Mouse (Mus musculus): Measurements from ENCODE around the gene Olfr148. TPM values are rescaled to one million over a fixed set of nuclear protein-coding genes. Genes with fewer than 3 reads are reported as not detected.

Olfr148 gene
- not detected in 2 replicates for polyA plus RNA-seq (2012; rRNA removed)

- TF ChIP-seq CTCF (IDR thresholded peaks at IDR 0.05; ENCODE audit: borderline replicate concordance, extremely low read depth, insufficient read depth, insufficient read length) (no peak), POLR2A (IDR thresholded peaks at IDR 0.05; ENCODE audit: borderline replicate concordance, extremely low read depth, insufficient read depth, insufficient read length, poor library complexity, severe bottlenecking) (no peak)
- no peak for DNase-seq (ENCODE audit: low read depth)
Observed at GRCm38 (mm10) chr9:39610355-39610754, at the start of gene Olfr148. Olfr148 (plus strand) TSS chr9:39610655.

- DNase-seq (ENCODE audit: low read depth), result no peak
- TF ChIP-seq POLR2A (IDR thresholded peaks at IDR 0.05; ENCODE audit: borderline replicate concordance, extremely low read depth, insufficient read depth, insufficient read length, poor library complexity, severe bottlenecking) (no peak), CTCF (IDR thresholded peaks at IDR 0.05; ENCODE audit: borderline replicate concordance, extremely low read depth, insufficient read depth, insufficient read length) (no peak)
Observed at GRCm38 (mm10) chr9:39575469-39575868, 35.0 kb upstream of the Olfr148 start, which contains the start of gene Olfr959. Olfr959 (minus strand) TSS chr9:39575569.

DNA sequence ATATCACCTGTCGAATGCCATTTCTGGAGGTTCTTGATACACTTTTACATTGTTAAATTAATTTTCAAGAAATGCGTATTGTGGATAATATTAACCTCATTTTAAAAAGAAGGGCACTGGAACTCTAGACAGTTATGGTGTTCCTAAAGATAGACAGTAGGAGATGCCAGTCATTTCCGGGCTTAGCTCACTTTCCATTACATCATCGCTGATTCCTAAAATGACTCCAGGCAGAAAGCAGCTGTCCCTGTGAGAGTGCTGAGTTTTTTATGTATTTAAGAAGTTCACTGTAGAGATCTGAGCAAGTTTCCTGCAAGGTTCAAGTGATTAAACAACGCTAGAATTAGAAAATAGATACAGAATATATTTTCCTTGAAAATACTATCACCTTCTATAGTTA is 33.4 kb upstream of the Olfr148 start:
- TF ChIP-seq POLR2A (IDR thresholded peaks at IDR 0.05; ENCODE audit: borderline replicate concordance, extremely low read depth, insufficient read depth, insufficient read length, poor library complexity, severe bottlenecking), result no peak
- no peak for DNase-seq (ENCODE audit: low read depth)

DNA sequence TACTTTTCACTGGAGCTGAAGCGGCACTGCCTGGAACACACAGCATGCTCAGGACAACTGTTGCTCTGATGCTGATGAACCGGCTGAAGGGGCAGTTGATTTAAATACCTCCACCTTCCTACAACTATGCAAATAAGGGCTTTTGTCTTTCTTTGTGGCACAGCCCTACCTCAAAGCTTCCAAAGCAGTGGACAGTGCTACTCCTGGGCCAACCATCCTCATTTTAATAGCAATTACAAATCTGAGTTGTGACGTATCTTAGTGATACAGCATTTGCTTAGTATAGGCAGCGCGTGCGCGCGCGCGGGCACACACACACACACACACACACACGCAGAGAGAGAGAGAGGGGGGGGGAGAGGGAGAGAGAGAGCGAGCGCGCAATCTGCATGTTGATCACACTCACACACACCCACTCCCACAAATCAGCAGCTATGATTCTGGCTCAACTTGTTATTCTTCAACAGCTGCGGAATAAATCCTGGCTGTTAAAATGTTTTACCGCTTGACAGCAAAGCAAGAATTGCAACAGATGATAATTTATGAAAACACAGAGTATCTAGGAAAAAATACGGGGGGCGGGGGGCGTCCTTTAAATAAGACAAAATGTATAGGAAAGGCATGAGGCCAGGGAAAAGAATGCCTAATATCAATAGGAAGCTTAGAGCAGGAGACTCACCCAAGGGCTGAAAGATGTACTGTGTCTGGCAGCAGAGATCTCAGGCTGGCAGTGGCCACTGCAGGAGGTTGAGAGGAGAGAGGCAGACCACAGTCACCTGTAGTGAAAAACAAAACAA is 7.7 kb upstream of the Olfr148 start:
- DNase-seq (ENCODE audit: low read depth), result peak; percentile 90
- TF ChIP-seq POLR2A (IDR thresholded peaks at IDR 0.05; ENCODE audit: borderline replicate concordance, extremely low read depth, insufficient read depth, insufficient read length, poor library complexity, severe bottlenecking), result no peak
- TF ChIP-seq CTCF (IDR thresholded peaks at IDR 0.05; ENCODE audit: borderline replicate concordance, extremely low read depth, insufficient read depth, insufficient read length), result no peak

DNA sequence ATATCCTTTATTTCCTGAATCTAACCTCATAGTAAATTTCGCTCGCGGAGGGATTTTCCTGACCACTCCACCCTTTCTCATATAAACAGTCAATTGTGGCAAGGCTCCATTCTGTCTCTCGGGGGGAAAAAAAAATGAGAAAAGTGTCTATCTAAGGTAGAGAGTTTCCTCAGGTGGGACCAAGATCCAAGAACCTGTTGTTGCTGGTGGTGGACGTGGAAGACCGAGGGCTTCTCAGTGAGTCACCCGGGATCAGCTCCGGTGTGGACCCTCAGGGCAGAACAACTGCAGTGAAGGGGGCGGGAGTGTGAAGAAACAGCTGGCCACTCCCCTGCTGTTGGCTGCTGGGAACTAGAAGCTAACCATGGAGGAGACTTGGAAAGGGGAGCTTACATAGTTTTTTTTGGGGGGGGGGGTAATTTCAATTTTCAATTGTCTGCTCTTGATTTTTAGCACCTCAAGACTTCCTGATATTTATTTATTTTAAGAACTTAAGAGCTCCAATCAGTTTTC is 7.1 kb upstream of the Olfr148 start:
- DNase-seq (ENCODE audit: low read depth), result peak; percentile 60
- TF ChIP-seq CTCF (IDR thresholded peaks at IDR 0.05; ENCODE audit: borderline replicate concordance, extremely low read depth, insufficient read depth, insufficient read length), result no peak
- no peak for TF ChIP-seq POLR2A (IDR thresholded peaks at IDR 0.05; ENCODE audit: borderline replicate concordance, extremely low read depth, insufficient read depth, insufficient read length, poor library complexity, severe bottlenecking)

DNA sequence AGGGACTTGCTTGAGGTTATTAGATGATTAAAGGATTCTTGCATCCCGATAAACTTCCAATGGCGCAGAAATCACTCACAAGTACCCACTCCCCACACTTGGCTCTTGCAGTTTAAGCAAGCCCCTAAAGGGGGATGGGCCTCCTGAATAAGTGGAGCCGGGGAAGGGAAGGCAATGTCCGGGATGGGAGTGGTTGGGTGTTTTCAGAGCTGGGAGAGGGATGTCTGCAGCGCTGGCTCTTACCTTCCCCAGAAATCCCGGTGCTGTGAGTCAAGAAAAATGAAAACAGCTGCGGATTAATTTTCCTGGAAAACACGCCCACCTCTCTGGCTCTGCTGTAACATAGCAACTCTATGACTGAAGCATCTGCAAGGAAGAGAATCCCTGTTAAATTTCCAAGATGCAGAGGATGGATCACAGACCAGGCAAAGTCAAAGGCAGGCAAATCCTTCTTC is 6.4 kb upstream of the Olfr148 start, which contains the start of gene AW551984:
Gene AW551984 (minus strand): TSS at position 405 of the 455 bp plus-strand sequence.
- peak; percentile 58 for DNase-seq (ENCODE audit: low read depth)
- TF ChIP-seq POLR2A (IDR thresholded peaks at IDR 0.05; ENCODE audit: borderline replicate concordance, extremely low read depth, insufficient read depth, insufficient read length, poor library complexity, severe bottlenecking) (no peak), CTCF (IDR thresholded peaks at IDR 0.05; ENCODE audit: borderline replicate concordance, extremely low read depth, insufficient read depth, insufficient read length) (no peak)

GRCm38 (mm10) chr9:39608497-39608896 is 2.0 kb upstream of the Olfr148 start:
- no peak for DNase-seq (ENCODE audit: low read depth)
- TF ChIP-seq CTCF (IDR thresholded peaks at IDR 0.05; ENCODE audit: borderline replicate concordance, extremely low read depth, insufficient read depth, insufficient read length) (no peak), POLR2A (IDR thresholded peaks at IDR 0.05; ENCODE audit: borderline replicate concordance, extremely low read depth, insufficient read depth, insufficient read length, poor library complexity, severe bottlenecking) (no peak)

DNA sequence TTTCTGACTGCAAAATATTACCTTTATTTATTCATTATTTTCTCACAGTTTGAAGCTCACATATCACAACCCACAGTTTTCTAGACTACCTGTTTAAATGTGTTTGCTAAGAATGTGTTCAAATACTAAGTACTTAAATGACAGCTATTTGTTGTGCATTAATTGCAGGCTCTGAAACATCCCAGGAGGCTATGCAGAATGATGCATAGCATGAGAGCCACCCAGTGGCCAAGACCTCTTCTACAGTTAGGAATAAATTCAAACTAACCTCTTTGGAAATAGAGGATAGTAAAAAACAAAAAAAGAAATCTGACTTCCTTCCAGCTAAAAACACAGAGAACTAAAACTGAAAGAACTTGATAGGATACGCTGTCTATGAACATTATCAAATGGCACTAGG is 1.5 kb downstream of the Olfr148 start:
- peak; percentile 56; the same call in 1 of the 2 replicates for TF ChIP-seq CTCF (IDR thresholded peaks at IDR 0.05; ENCODE audit: borderline replicate concordance, extremely low read depth, insufficient read depth, insufficient read length)
- TF ChIP-seq POLR2A (IDR thresholded peaks at IDR 0.05; ENCODE audit: borderline replicate concordance, extremely low read depth, insufficient read depth, insufficient read length, poor library complexity, severe bottlenecking), result no peak
- DNase-seq (ENCODE audit: low read depth), result peak; percentile 74

- no peak for TF ChIP-seq CTCF (IDR thresholded peaks at IDR 0.05; ENCODE audit: borderline replicate concordance, extremely low read depth, insufficient read depth, insufficient read length)
- no peak for DNase-seq (ENCODE audit: low read depth)
Observed at GRCm38 (mm10) chr9:39621073-39621472, 10.6 kb downstream of the Olfr148 start, which contains the start of gene Olfr960. Olfr960 (plus strand) TSS chr9:39621373.

DNA sequence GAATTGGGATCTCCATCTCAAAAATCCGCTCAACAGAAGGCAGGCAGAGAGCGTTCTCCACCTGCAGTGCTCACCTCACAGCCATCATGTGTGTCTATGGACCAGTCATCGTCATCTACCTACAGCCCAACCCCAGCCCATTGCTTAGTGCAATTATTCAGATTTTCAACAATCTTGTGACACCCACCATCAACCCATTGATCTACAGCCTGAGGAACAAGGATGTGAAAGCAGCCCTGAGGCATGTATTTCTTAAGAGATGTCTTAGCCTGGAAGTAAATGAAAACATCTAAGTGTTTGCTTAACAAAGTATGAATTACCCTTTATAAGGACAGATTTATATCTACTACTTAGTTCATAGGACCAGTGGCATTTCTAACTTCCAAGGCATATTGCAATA is 13.3 kb downstream of the Olfr148 start:
- no peak for TF ChIP-seq POLR2A (IDR thresholded peaks at IDR 0.05; ENCODE audit: borderline replicate concordance, extremely low read depth, insufficient read depth, insufficient read length, poor library complexity, severe bottlenecking)
- TF ChIP-seq CTCF (IDR thresholded peaks at IDR 0.05; ENCODE audit: borderline replicate concordance, extremely low read depth, insufficient read depth, insufficient read length), result no peak

DNA sequence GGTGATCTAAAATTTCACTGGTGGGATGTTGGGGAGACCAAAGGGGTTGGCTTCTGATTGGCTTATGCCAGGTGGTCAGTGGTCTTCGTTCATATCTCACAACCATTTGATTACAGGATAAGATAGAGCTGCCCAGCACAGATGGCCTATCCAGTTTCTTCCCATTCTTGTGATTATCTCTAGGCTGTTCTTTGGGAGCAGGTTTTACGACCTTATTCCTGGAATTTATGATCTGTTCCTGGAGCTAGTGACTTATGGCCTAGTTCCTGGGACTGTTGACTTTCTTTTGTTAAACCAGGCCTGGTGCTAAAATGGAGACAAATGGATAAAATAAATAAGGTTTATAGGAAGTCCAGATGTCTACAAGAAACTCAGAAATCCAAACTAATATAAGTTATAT is 14.3 kb downstream of the Olfr148 start:
- TF ChIP-seq POLR2A (IDR thresholded peaks at IDR 0.05; ENCODE audit: borderline replicate concordance, extremely low read depth, insufficient read depth, insufficient read length, poor library complexity, severe bottlenecking), result no peak
- no peak for TF ChIP-seq CTCF (IDR thresholded peaks at IDR 0.05; ENCODE audit: borderline replicate concordance, extremely low read depth, insufficient read depth, insufficient read length)
- no peak for DNase-seq (ENCODE audit: low read depth)

More for the DNA sequence above, 13.3 kb downstream of the Olfr148 start:
- no peak for DNase-seq (ENCODE audit: low read depth)

GRCm38 (mm10) chr9:39629069-39629468 is 18.6 kb downstream of the Olfr148 start:
- TF ChIP-seq POLR2A (IDR thresholded peaks at IDR 0.05; ENCODE audit: borderline replicate concordance, extremely low read depth, insufficient read depth, insufficient read length, poor library complexity, severe bottlenecking), result no peak
- no peak for TF ChIP-seq CTCF (IDR thresholded peaks at IDR 0.05; ENCODE audit: borderline replicate concordance, extremely low read depth, insufficient read depth, insufficient read length)

More at GRCm38 (mm10) chr9:39629069-39629468, 18.6 kb downstream of the Olfr148 start:
- no peak for DNase-seq (ENCODE audit: low read depth)
